Mouse (Mus musculus): ENCODE measurements around the gene Dctd.

Gene Dctd

GRCm38 (mm10) chr8:48098792-48099191 is at the start of gene Dctd:
Gene Dctd, plus strand, starts transcription at chr8:48099092.
- no peak for DNase-seq (ENCODE audit: low read depth)

- DNase-seq (ENCODE audit: low read depth), result no peak
Observed at GRCm38 (mm10) chr8:48053611-48054010, 45.3 kb upstream of the Dctd start.

GRCm38 (mm10) chr8:48063526-48064072 is 35.3 kb upstream of the Dctd start:
- DNase-seq (ENCODE audit: low read depth), result no peak

GRCm38 (mm10) chr8:48074149-48074548 is 24.7 kb upstream of the Dctd start:
- no peak for DNase-seq (ENCODE audit: low read depth)

- no peak for DNase-seq (ENCODE audit: low read depth)
Observed at GRCm38 (mm10) chr8:48082343-48082742, 16.5 kb upstream of the Dctd start.

GRCm38 (mm10) chr8:48090661-48091060 is 8.2 kb upstream of the Dctd start:
- no peak for DNase-seq (ENCODE audit: low read depth)

- DNase-seq (ENCODE audit: low read depth), result no peak
Observed at GRCm38 (mm10) chr8:48095378-48095777, 3.5 kb upstream of the Dctd start.

- DNase-seq (ENCODE audit: low read depth), result no peak
Observed at GRCm38 (mm10) chr8:48097131-48097794, 1.6 kb upstream of the Dctd start.

- no peak for DNase-seq (ENCODE audit: low read depth)
Observed at GRCm38 (mm10) chr8:48098081-48098639, 732 bp upstream of the Dctd start.

GRCm38 (mm10) chr8:48100100-48100787 is 1.4 kb downstream of the Dctd start:
- DNase-seq (ENCODE audit: low read depth), result no peak

GRCm38 (mm10) chr8:48109373-48109855 is 10.5 kb downstream of the Dctd start:
- no peak for DNase-seq (ENCODE audit: low read depth)

GRCm38 (mm10) chr8:48109856-48110780 is 11.2 kb downstream of the Dctd start:
- DNase-seq (ENCODE audit: low read depth), result peak; percentile 40

GRCm38 (mm10) chr8:48114591-48114990 is 15.7 kb downstream of the Dctd start:
- DNase-seq (ENCODE audit: low read depth), result no peak

GRCm38 (mm10) chr8:48122991-48123390 is 24.1 kb downstream of the Dctd start:
- no peak for DNase-seq (ENCODE audit: low read depth)

- DNase-seq (ENCODE audit: low read depth), result no peak
Observed at GRCm38 (mm10) chr8:48124857-48125256, 26.0 kb downstream of the Dctd start.

GRCm38 (mm10) chr8:48126954-48127353 is 28.1 kb downstream of the Dctd start:
- DNase-seq (ENCODE audit: low read depth), result no peak

GRCm38 (mm10) chr8:48130266-48130665 is 31.4 kb downstream of the Dctd start:
- DNase-seq (ENCODE audit: low read depth), result no peak

GRCm38 (mm10) chr8:48133321-48133720 is 34.4 kb downstream of the Dctd start:
- no peak for DNase-seq (ENCODE audit: low read depth)

GRCm38 (mm10) chr8:48136804-48137650 is 38.1 kb downstream of the Dctd start:
- DNase-seq (ENCODE audit: low read depth), result no peak

- DNase-seq (ENCODE audit: low read depth), result no peak
Observed at GRCm38 (mm10) chr8:48137651-48137937, 38.7 kb downstream of the Dctd start.

- no peak for DNase-seq (ENCODE audit: low read depth)
Observed at GRCm38 (mm10) chr8:48141023-48141422, 42.1 kb downstream of the Dctd start.
